Mouse (Mus musculus) embryonic facial prominence, embryonic 15.5 days (tissue): ENCODE measurements around the gene 4930415O20Rik. TPM values are rescaled to one million over a fixed set of nuclear protein-coding genes. Genes with fewer than 3 reads are reported as not detected.
A peak's percentile ranks its signal among the peaks of the same experiment; 100 is the strongest.

Experiments
- ATAC-seq: fragments of 200-750 bp; cut with Nextera tagmentation; 2 replicates; pipeline ENCODE4 v1.8.0; 2017; ENCODE audit warnings: low read depth, moderate TSS enrichment; ENCODE audit not compliant: insufficient number of reproducible peaks, low FRiP score, low TSS enrichment
- H3K27ac ChIP-seq: fragments of 300-500 bp; sonication (generic); replicated peaks from 2 replicates; pipeline ENCODE4 v1.5.1; 2015; ENCODE audit warnings: mild to moderate bottlenecking, inconsistent platforms
- H3K27me3 ChIP-seq: fragments of 300-500 bp; sonication (generic); 2 replicates; pipeline ENCODE4 v1.6.1; 2015; ENCODE audit warnings: inconsistent platforms
- H3K36me3 ChIP-seq: fragments of 300-500 bp; sonication (generic); 2 replicates; pipeline ENCODE4 v1.6.1; 2015; ENCODE audit warnings: mild to moderate bottlenecking, inconsistent platforms
- H3K4me1 ChIP-seq: fragments of 300-500 bp; sonication (generic); 2 replicates; pipeline ENCODE4 v1.6.1; 2015; ENCODE audit warnings: inconsistent platforms
- H3K4me2 ChIP-seq: fragments of 300-500 bp; sonication (generic); replicated peaks from 2 replicates; pipeline ENCODE4 v1.6.1; 2015; ENCODE audit warnings: mild to moderate bottlenecking, inconsistent platforms
- H3K4me3 ChIP-seq: fragments of 300-500 bp; sonication (generic); replicated peaks from 2 replicates; pipeline ENCODE4 v1.5.1; 2015; ENCODE audit warnings: mild to moderate bottlenecking, inconsistent platforms
- H3K9ac ChIP-seq: fragments of 300-500 bp; sonication (generic); 2 replicates; pipeline ENCODE4 v1.6.1; 2015; ENCODE audit warnings: inconsistent platforms
- H3K9me3 ChIP-seq: fragments of 300-500 bp; sonication (generic); replicated peaks from 2 replicates; pipeline ENCODE4 v1.6.1; 2016; ENCODE audit warnings: inconsistent platforms
- WGBS: fragments of 180-500 bp; shearing (Covaris S2); methylation state at CpG from one replicate; pipeline ENCODE4 v1.1.7; 2015; 5-methylcytosine and 5-hydroxymethylcytosine counted together
- polyA plus RNA-seq: library from polyadenylated mRNA; unstranded; fragments of >200 nt; fragmentation: Nextera tagmentation; extraction: Ambion mirVana; gene quantifications from 2 replicates; pipeline ENCODE4 v1.2.1, GENCODE M21; 2015

4930415O20Rik gene
- polyA plus RNA-seq, 1 experiment from 2014 or later, result 0.43 TPM

- 18% methylated on average over 4 of the region's 4 CpGs for WGBS
- H3K9me3 ChIP-seq, result no peaks in the 10 kb centered on the region
- H3K4me2 ChIP-seq, result peak overlapping the region; percentile 90
- no peak overlapping the region for H3K9ac ChIP-seq
- H3K27me3 ChIP-seq, result no peaks in the 10 kb centered on the region
- ATAC-seq, result no peak
- H3K36me3 ChIP-seq, result peaks cover 17% of the 10 kb centered on the region
- H3K4me1 ChIP-seq, result peaks cover 43% of the 10 kb centered on the region
- peak overlapping the region; percentile 70 for H3K4me3 ChIP-seq
- H3K27ac ChIP-seq, result 0 out of 2 replicates have a peak overlapping the region, but pooled peaks have one; percentile 40
Measured at GRCm38 (mm10) chr15:98607557-98607956, 36.8 kb downstream of the 4930415O20Rik start.

- Histone ChIP-seq H3K4me2 (peak overlapping the region; percentile 90), H3K9ac (peak overlapping the region; percentile 62), H3K27ac (peak overlapping the region; percentile 86), H3K36me3 (peaks cover 17% of the 10 kb centered on the region), H3K4me3 (peak overlapping the region; percentile 70), H3K4me1 (peaks cover 37% of the 10 kb centered on the region), H3K9me3 (no peaks in the 10 kb centered on the region), H3K27me3 (no peaks in the 10 kb centered on the region)
- 10% methylated on average over 9 of the region's 10 CpGs for WGBS
- ATAC-seq, result 0 out of 2 replicates have a peak, but pooled peaks have one; percentile 1
Measured at GRCm38 (mm10) chr15:98608058-98608783, 37.4 kb downstream of the 4930415O20Rik start.

GRCm38 (mm10) chr15:98608784-98609250 is 38.0 kb downstream of the 4930415O20Rik start:
- peak; percentile 37; the same call in 1 of the 2 replicates for ATAC-seq
- Histone ChIP-seq H3K9me3 (no peaks in the 10 kb centered on the region), H3K36me3 (peaks cover 11% of the 10 kb centered on the region), H3K27me3 (no peaks in the 10 kb centered on the region), H3K4me1 (peaks cover 31% of the 10 kb centered on the region), H3K4me3 (peak overlapping the region; percentile 70), H3K27ac (peak overlapping the region; percentile 86), H3K9ac (peak overlapping the region; percentile 62), H3K4me2 (peak overlapping the region; percentile 90)
- whole genome bisulfite sequencing, result 0% methylated on average over 15 of the region's 26 CpGs

- H3K9me3 ChIP-seq, result no peaks in the 10 kb centered on the region
- H3K4me1 ChIP-seq, result peaks cover 28% of the 10 kb centered on the region
- peaks cover 4% of the 10 kb centered on the region; the same call in 1 of the 2 replicates for H3K36me3 ChIP-seq
- under 1% methylated on average over 65 of the region's 75 CpGs for WGBS
- H3K4me3 ChIP-seq, result peak within 1 kb of the TSS; percentile 70
- H3K4me2 ChIP-seq, result peak within 1 kb of the TSS; percentile 90
- H3K9ac ChIP-seq, result peak within 1 kb of the TSS; percentile 62
- ATAC-seq, result peak; percentile 85
- H3K27me3 ChIP-seq, result no peaks in the 10 kb centered on the region
- peak within 1 kb of the TSS; percentile 86 for H3K27ac ChIP-seq
Measured at GRCm38 (mm10) chr15:98609331-98610130, 38.7 kb downstream of the 4930415O20Rik start, which contains the start of gene Adcy6. Gene Adcy6 (minus strand): TSS chr15:98610076.

- Histone ChIP-seq H3K4me2 (peak overlapping the region; percentile 90), H3K36me3 (no peaks in the 10 kb centered on the region), H3K9me3 (no peaks in the 10 kb centered on the region), H3K4me3 (peak overlapping the region; percentile 70), H3K27me3 (no peaks in the 10 kb centered on the region), H3K9ac (peak overlapping the region; percentile 62), H3K4me1 (peaks cover 35% of the 10 kb centered on the region), H3K27ac (peak overlapping the region; percentile 86)
- no peak for ATAC-seq
- WGBS, result 3% methylated on average over 12 of the region's 12 CpGs
Measured at GRCm38 (mm10) chr15:98610131-98610633, 39.4 kb downstream of the 4930415O20Rik start.

- no peak overlapping the region for H3K9ac ChIP-seq
- no peaks in the 10 kb centered on the region for H3K27me3 ChIP-seq
- 94% methylated on average over 3 of the region's 3 CpGs for WGBS
- peaks cover 39% of the 10 kb centered on the region for H3K4me1 ChIP-seq
- no peak overlapping the region for H3K4me2 ChIP-seq
- H3K9me3 ChIP-seq, result no peaks in the 10 kb centered on the region
- no peak overlapping the region for H3K27ac ChIP-seq
- no peak for ATAC-seq
- no peak overlapping the region for H3K4me3 ChIP-seq
- H3K36me3 ChIP-seq, result no peaks in the 10 kb centered on the region
Measured at GRCm38 (mm10) chr15:98612229-98612628, 41.4 kb downstream of the 4930415O20Rik start.

GRCm38 (mm10) chr15:98614551-98614950 is 43.7 kb downstream of the 4930415O20Rik start:
- Histone ChIP-seq H3K27ac (no peak overlapping the region; the same call in 1 of the 2 replicates), H3K9me3 (no peaks in the 10 kb centered on the region), H3K36me3 (no peaks in the 10 kb centered on the region), H3K4me3 (no peak overlapping the region), H3K9ac (no peak overlapping the region), H3K27me3 (no peaks in the 10 kb centered on the region), H3K4me2 (no peak overlapping the region), H3K4me1 (peaks cover 25% of the 10 kb centered on the region)
- 32% methylated on average over 9 of the region's 9 CpGs for WGBS
- ATAC-seq, result no peak

- H3K9me3 ChIP-seq, result no peaks in the 10 kb centered on the region
- no peak overlapping the region for H3K4me3 ChIP-seq
- no peak overlapping the region; the same call in 1 of the 2 replicates for H3K27ac ChIP-seq
- no peak overlapping the region for H3K9ac ChIP-seq
- no peaks in the 10 kb centered on the region for H3K36me3 ChIP-seq
- 42% methylated on average over 6 of the region's 6 CpGs for WGBS
- H3K4me2 ChIP-seq, result no peak overlapping the region
- peaks cover 23% of the 10 kb centered on the region for H3K4me1 ChIP-seq
- ATAC-seq, result no peak
- no peaks in the 10 kb centered on the region for H3K27me3 ChIP-seq
Measured at GRCm38 (mm10) chr15:98614971-98615370, 44.2 kb downstream of the 4930415O20Rik start.

GRCm38 (mm10) chr15:98615751-98616150 is 44.9 kb downstream of the 4930415O20Rik start:
- Histone ChIP-seq H3K4me3 (no peak overlapping the region), H3K4me2 (no peak overlapping the region), H3K9me3 (no peaks in the 10 kb centered on the region), H3K36me3 (no peaks in the 10 kb centered on the region), H3K27ac (no peak overlapping the region), H3K27me3 (no peaks in the 10 kb centered on the region), H3K9ac (no peak overlapping the region), H3K4me1 (peaks cover 19% of the 10 kb centered on the region)
- WGBS, result 69% methylated on average over 6 of the region's 6 CpGs
- no peak for ATAC-seq

- H3K9me3 ChIP-seq, result no peaks in the 10 kb centered on the region
- WGBS, result 33% methylated on average over 20 of the region's 20 CpGs
- H3K36me3 ChIP-seq, result no peaks in the 10 kb centered on the region
- H3K4me3 ChIP-seq, result no peak overlapping the region
- no peaks in the 10 kb centered on the region for H3K27me3 ChIP-seq
- no peak for ATAC-seq
- H3K4me2 ChIP-seq, result peak overlapping the region; percentile 26; the same call in 1 of the 2 replicates
- no peak overlapping the region for H3K9ac ChIP-seq
- no peak overlapping the region for H3K27ac ChIP-seq
- peaks cover 19% of the 10 kb centered on the region for H3K4me1 ChIP-seq
Measured at GRCm38 (mm10) chr15:98616362-98617175, 45.8 kb downstream of the 4930415O20Rik start.
